Mouse (Mus musculus) kidney, postnatal 0 days (tissue): ENCODE measurements around the gene Tnr. TPM values are rescaled to one million over a fixed set of nuclear protein-coding genes. Genes with fewer than 3 reads are reported as not detected.

Experiments used
- ATAC-seq: fragments of 200-750 bp; cut with Nextera tagmentation; replicated peaks from 2 replicates; pipeline ENCODE4 v1.8.0; 2017; ENCODE audit warnings: low read depth, moderate number of reproducible peaks, moderate TSS enrichment, moderate library complexity; ENCODE audit not compliant: low FRiP score
- DNase-seq: peaks from one replicate; pipeline ENCODE4 v3.0.0-alpha.2; 2016; ENCODE audit warnings: low spot score
- H3K27ac ChIP-seq: fragments of 300-500 bp; sonication (generic); 2 replicates; pipeline ENCODE4 v1.5.1; 2014; ENCODE audit warnings: mild to moderate bottlenecking
- H3K27me3 ChIP-seq: fragments of 300-500 bp; sonication (generic); 2 replicates; pipeline ENCODE4 v1.6.1; 2014; ENCODE audit warnings: low read length, mixed read lengths; ENCODE audit not compliant: insufficient read depth
- H3K36me3 ChIP-seq: fragments of 300-500 bp; sonication (generic); 2 replicates; pipeline ENCODE4 v1.6.1; 2014; ENCODE audit warnings: low read length, mixed read lengths; ENCODE audit not compliant: insufficient read depth
- H3K4me1 ChIP-seq: fragments of 300-500 bp; sonication (generic); replicated peaks from 2 replicates; pipeline ENCODE4 v1.6.1; 2014; ENCODE audit warnings: antibody characterized with exemption, low read length, mixed read lengths; ENCODE audit not compliant: insufficient read depth
- H3K4me2 ChIP-seq: fragments of 300-500 bp; sonication (generic); 2 replicates; pipeline ENCODE4 v1.6.1; 2014; ENCODE audit warnings: mild to moderate bottlenecking, low read length, moderate library complexity, mixed read lengths
- H3K4me3 ChIP-seq: fragments of 300-500 bp; sonication (generic); replicated peaks from 2 replicates; pipeline ENCODE4 v1.5.1; 2014; ENCODE audit warnings: low read depth, low read length
- H3K9ac ChIP-seq: fragments of 300-500 bp; sonication (generic); 2 replicates; pipeline ENCODE4 v1.6.1; 2014; ENCODE audit warnings: low read depth, low read length
- H3K9me3 ChIP-seq: fragments of 300-500 bp; sonication (generic); replicated peaks from 2 replicates; pipeline ENCODE4 v1.6.1; 2016; ENCODE audit warnings: low read length, inconsistent platforms, mixed read lengths
- CTCF ChIP-seq: IDR thresholded peaks from 2 replicates; pipeline ENCODE4 v1.5.1; 2016; ENCODE audit warnings: antibody characterized with exemption, low read depth, mild to moderate bottlenecking, moderate library complexity
- WGBS: fragments of 180-500 bp; shearing (Covaris S2); extraction: QIAGEN DNeasy Blood & Tissue Kit; methylation state at CpG from one replicate; pipeline ENCODE4 v1.1.7; 2014; 5-methylcytosine and 5-hydroxymethylcytosine counted together
- polyA plus RNA-seq: library from polyadenylated mRNA; unstranded; fragments of >200 nt; fragmentation: Nextera tagmentation; extraction: Ambion mirVana; gene quantifications from 2 replicates; pipeline ENCODE4 v1.2.1, GENCODE M21; 2015

Tnr gene
- polyA plus RNA-seq, 1 experiment from 2014 or later, result not detected

DNA sequence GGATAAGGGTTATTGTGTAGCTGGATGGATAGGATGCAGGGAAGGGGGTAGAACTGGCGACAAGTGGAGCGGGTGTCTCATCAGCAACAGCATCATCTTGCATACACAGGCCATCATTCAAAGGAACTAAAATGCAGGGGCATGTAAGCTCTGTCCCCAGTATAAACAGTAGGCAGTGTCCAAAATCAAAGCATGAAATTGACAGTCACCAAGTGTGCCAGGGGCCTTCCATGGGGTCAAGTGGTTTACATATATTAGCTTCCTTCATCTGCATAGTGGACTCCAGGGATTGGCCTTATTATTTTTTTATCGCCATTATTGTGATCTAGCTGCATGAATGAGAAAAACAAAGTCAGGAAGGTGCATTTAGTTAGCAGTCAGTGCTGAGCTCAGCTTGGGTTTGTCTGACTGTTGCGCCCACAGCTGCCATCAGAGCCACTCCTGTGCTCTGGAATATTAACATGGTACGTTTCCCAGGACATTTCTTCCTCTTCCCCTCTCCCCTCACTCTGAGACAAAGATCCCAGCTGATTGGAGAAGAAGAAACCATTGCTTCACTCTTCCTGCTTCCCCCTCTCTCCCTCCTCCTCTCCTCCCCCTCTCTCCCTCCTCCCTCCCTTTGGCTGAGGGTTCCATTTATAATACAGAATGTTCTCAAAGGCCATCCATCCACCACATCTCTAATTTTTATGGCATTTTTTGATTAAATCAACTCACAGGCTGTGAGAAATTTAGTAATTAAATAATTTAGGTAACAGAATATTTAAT is 106.4 kb downstream of the Tnr start:
- H3K4me2 ChIP-seq, result no peak overlapping the region
- H3K27ac ChIP-seq, result no peak overlapping the region
- no peaks in the 10 kb centered on the region for H3K9me3 ChIP-seq
- no peaks in the 10 kb centered on the region for H3K4me1 ChIP-seq
- ATAC-seq (no peak), DNase-seq (no peak)
- WGBS, result 80% methylated on average over 5 of the region's 5 CpGs
- no peaks in the 10 kb centered on the region for H3K27me3 ChIP-seq
- no peak for TF ChIP-seq CTCF
- H3K4me3 ChIP-seq, result no peak overlapping the region
- no peak overlapping the region for H3K9ac ChIP-seq
- no peaks in the 10 kb centered on the region for H3K36me3 ChIP-seq

DNA sequence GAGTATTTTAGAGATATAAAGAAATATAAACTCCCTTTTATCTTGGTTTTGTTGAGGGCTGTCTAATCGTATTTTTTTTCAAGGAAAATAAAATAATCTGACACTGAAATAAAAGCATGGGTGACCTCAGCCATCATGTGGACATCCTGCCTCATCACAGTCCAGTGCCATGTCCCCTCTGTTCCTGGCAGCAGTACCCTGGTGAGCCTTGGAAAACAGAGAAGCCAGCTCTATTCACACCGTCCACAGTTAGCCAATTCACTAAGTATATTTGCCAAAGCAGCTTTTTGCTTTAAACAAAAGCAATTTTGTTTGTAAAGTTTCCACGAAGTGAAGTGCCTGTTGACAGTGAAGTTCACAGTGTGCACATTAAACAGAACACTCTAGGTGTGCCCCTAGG is 109.0 kb downstream of the Tnr start:
- H3K9me3 ChIP-seq, result no peaks in the 10 kb centered on the region
- no peak overlapping the region for H3K4me3 ChIP-seq
- no peak overlapping the region for H3K4me2 ChIP-seq
- no peak overlapping the region for H3K9ac ChIP-seq
- 71% methylated on average over 3 of the region's 3 CpGs for WGBS
- DNase-seq (no peak), ATAC-seq (no peak)
- H3K4me1 ChIP-seq, result no peaks in the 10 kb centered on the region
- H3K36me3 ChIP-seq, result no peaks in the 10 kb centered on the region
- H3K27me3 ChIP-seq, result no peaks in the 10 kb centered on the region
- H3K27ac ChIP-seq, result no peak overlapping the region
- no peak for TF ChIP-seq CTCF

DNA sequence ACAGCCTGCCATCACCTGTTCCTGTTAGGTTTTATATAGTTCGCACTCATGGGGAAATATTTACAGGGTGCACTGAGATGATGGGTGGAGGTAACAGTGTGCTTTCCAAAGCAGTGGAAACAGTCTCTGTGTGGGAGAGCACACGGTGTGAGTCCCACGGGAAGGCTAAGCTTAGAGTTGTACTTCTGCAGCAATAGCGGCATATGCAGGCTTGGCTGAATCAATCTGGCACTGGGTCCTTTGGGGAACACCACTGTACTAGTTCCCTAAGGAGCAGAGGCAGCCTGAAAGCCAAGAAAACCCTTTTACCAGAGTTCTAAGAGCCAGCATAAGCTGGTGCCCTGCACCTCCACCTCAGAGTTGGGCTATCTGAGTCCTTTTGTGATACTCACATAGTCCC is 115.8 kb downstream of the Tnr start:
- no peak overlapping the region for H3K27ac ChIP-seq
- H3K4me3 ChIP-seq, result no peak overlapping the region
- DNase-seq (no peak), ATAC-seq (no peak)
- no peaks in the 10 kb centered on the region for H3K36me3 ChIP-seq
- H3K9ac ChIP-seq, result no peak overlapping the region
- no peak for TF ChIP-seq CTCF
- H3K9me3 ChIP-seq, result no peaks in the 10 kb centered on the region
- H3K27me3 ChIP-seq, result no peaks in the 10 kb centered on the region
- WGBS, result 89% methylated on average over 4 of the region's 4 CpGs
- H3K4me2 ChIP-seq, result no peak overlapping the region
- H3K4me1 ChIP-seq, result no peaks in the 10 kb centered on the region

DNA sequence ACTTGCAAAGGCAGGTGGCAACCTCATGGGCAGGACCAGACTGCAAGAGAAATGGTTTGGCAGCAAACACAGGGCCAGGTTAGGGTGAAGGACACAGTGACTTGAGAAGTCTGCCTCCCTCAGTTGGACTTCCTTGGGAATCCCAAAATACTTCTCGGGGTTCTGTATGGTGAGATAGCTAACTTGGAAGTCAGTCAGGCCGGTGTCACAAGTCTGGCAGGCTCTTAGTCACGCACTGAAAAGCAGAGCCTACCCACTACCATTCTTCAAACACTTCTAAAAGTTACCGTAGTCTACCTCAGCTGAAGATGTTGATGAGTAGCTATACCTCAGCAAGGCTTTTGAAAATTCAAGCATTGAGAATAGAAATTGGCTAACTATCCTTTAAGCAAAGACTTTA is 122.2 kb downstream of the Tnr start:
- no peaks in the 10 kb centered on the region for H3K9me3 ChIP-seq
- WGBS, result 80% methylated on average over 4 of the region's 4 CpGs

DNA sequence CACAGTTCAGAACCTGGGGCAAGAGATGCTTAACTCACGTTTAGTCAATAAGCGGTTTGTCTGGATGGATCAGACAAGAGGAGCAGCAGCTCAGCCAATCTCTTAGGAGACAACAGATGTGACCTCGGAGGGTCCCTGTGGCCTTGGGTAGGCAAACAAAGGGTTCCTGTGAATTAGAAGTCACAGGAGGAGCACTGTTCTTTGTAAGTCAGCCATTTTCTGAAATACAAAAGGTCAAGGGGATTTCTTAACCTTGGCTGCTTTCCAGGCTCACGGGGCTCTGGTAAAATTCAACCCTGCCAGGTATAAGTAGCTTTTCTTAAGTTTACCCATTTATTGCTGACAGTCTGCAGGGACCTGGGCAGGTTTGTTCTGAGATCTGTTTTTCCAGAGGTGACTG is 126.9 kb downstream of the Tnr start:
- Histone ChIP-seq H3K4me3 (no peak overlapping the region), H3K9ac (no peak overlapping the region), H3K4me2 (no peak overlapping the region), H3K27ac (no peak overlapping the region), H3K27me3 (no peaks in the 10 kb centered on the region), H3K4me1 (no peaks in the 10 kb centered on the region), H3K9me3 (no peaks in the 10 kb centered on the region), H3K36me3 (no peaks in the 10 kb centered on the region)
- no peak for DNase-seq
- no peak for TF ChIP-seq CTCF
- 56% methylated on average over 4 of the region's 4 CpGs for WGBS
- no peak for ATAC-seq

More for the DNA sequence above, 122.2 kb downstream of the Tnr start:
- DNase-seq (no peak), ATAC-seq (no peak)
- no peak for TF ChIP-seq CTCF
- H3K4me2 ChIP-seq, result no peak overlapping the region
- no peak overlapping the region for H3K4me3 ChIP-seq
- no peak overlapping the region for H3K9ac ChIP-seq
- no peaks in the 10 kb centered on the region for H3K4me1 ChIP-seq
- H3K36me3 ChIP-seq, result no peaks in the 10 kb centered on the region
- no peaks in the 10 kb centered on the region for H3K27me3 ChIP-seq
- H3K27ac ChIP-seq, result no peak overlapping the region

DNA sequence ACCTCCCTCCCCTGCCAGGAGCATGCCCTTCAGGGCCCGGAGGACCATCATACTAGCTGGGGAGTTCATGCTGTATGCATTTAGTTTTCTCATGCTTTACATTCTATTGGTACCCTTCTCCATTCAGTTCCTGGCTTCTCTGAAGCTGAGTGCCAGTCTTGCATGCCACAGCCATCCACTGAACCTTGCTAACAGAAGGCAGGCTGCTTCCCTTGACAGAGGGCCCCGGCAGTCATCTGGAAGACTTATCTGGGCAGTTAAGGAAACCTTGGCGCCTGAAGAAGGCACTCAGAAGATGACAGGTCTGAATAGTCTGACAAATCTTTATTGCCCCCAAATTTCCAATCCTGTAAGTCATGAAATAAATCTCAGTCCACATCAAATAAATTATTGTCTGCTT is 131.7 kb downstream of the Tnr start:
- Histone ChIP-seq H3K9ac (no peak overlapping the region), H3K27me3 (no peaks in the 10 kb centered on the region), H3K4me1 (no peaks in the 10 kb centered on the region), H3K9me3 (no peaks in the 10 kb centered on the region), H3K27ac (no peak overlapping the region), H3K4me3 (no peak overlapping the region), H3K4me2 (no peak overlapping the region), H3K36me3 (no peaks in the 10 kb centered on the region)
- TF ChIP-seq CTCF, result no peak
- ATAC-seq (no peak), DNase-seq (no peak)
- WGBS, result 75% methylated on average over 3 of the region's 3 CpGs
